Mouse (Mus musculus) cerebellum, adult 2 months (tissue): ENCODE measurements at regions not wholly inside any gene's neighbourhood (a gene's known extent, or its start where the extent isn't known, plus 50 kb on each side); places are given as distances from the start of the nearest gene placed in this dataset.

Experiments
- CTCF ChIP-seq: fragments of 200-500 bp; IDR thresholded peaks from 2 replicates; pipeline ENCODE4 v1.5.1; 2011; ENCODE audit warnings: low read depth, mild to moderate bottlenecking, control low read depth, low read length, moderate library complexity, borderline replicate concordance; ENCODE audit not compliant: insufficient read depth
- POLR2A ChIP-seq: fragments of 200-500 bp; IDR thresholded peaks from 2 replicates; pipeline ENCODE4 v1.6.1; 2011; ENCODE audit warnings: low read length, control low read depth, borderline replicate concordance; ENCODE audit not compliant: insufficient read depth

DNA sequence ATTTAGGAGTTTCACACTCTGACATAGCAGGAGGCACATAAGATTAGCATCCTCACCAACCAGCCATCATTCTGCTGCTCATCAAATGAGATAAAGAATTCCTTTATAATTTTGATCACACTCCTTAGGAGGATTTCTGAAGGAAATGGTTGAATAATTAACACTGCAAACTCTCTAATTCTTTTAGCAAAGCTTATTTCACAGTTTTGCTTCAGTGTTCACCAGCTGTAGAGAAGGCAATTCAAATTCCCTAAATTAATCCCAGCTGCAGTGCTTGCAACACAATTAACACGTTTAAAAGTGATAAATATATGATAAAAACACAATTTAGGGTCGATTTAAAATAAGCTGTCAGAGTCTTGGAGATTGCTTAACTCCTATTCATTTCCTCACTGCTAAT lies 1150.9 kb upstream of the Nova1 start:
- TF ChIP-seq POLR2A = no peak
- no peak for TF ChIP-seq CTCF
